Mouse (Mus musculus) central nervous system, embryonic 14 days (tissue): ENCODE measurements around the gene Mrc1. TPM values are rescaled to one million over a fixed set of nuclear protein-coding genes. Genes with fewer than 3 reads are reported as not detected.

Experiments
- polyA plus RNA-seq: library from polyadenylated mRNA; depleted of rRNA; stranded (reverse); fragments of >200 nt; gene quantifications from 2 replicates; pipeline ENCODE4 v1.2.3, GENCODE M21; 2012; rRNA removed

Mrc1 gene
- 7.0 and 7.4 TPM in 2 replicates for polyA plus RNA-seq

GRCm38 (mm10) chr2:14229149-14229548 is at the start of gene Mrc1:
Mrc1 (plus strand) TSS chr2:14229392.

Other genes starting within 250 kb of the Mrc1 start
- gene Hacd1, start 173.3 kb upstream of the Mrc1 start, polyA plus RNA-seq: 52.9 and 53.5 TPM in 2 replicates
- gene Stam, start 155.3 kb upstream of the Mrc1 start, polyA plus RNA-seq: 71.2 and 75.2 TPM in 2 replicates
- gene Tmem236, start 54.9 kb upstream of the Mrc1 start, polyA plus RNA-seq: 0.14 and 0.16 TPM in 2 replicates
- 1.8 and 1.9 TPM in 2 replicates for gene Slc39a12, start 158.9 kb downstream of the Mrc1 start, polyA plus RNA-seq